Mouse (Mus musculus) intestine, embryonic 15.5 days (tissue): ENCODE results near the gene Dnal1. TPM values are rescaled to one million over a fixed set of nuclear protein-coding genes. Genes with fewer than 3 reads are reported as not detected.

ENCODE experiments used
- ATAC-seq: fragments of 200-750 bp; cut with Nextera tagmentation; 2 replicates; pipeline ENCODE4 v1.8.0; 2017; ENCODE audit warnings: moderate TSS enrichment, moderate library complexity
- H3K27ac ChIP-seq: fragments of 300-500 bp; sonication (generic); 2 replicates; pipeline ENCODE4 v1.5.1; 2015; ENCODE audit warnings: mild to moderate bottlenecking, inconsistent platforms
- H3K27me3 ChIP-seq: fragments of 300-500 bp; sonication (generic); replicated peaks from 2 replicates; pipeline ENCODE4 v1.6.1; 2015; ENCODE audit warnings: inconsistent platforms
- H3K36me3 ChIP-seq: fragments of 300-500 bp; sonication (generic); 2 replicates; pipeline ENCODE4 v1.6.1; 2015; ENCODE audit warnings: inconsistent platforms
- H3K4me1 ChIP-seq: fragments of 300-500 bp; sonication (generic); replicated peaks from 2 replicates; pipeline ENCODE4 v1.6.1; 2015; ENCODE audit warnings: inconsistent platforms
- H3K4me2 ChIP-seq: fragments of 300-500 bp; sonication (generic); replicated peaks from 2 replicates; pipeline ENCODE4 v1.6.1; 2015; ENCODE audit warnings: mild to moderate bottlenecking, inconsistent platforms
- H3K4me3 ChIP-seq: fragments of 300-500 bp; sonication (generic); replicated peaks from 2 replicates; pipeline ENCODE4 v1.5.1; 2015; ENCODE audit warnings: inconsistent platforms
- H3K9ac ChIP-seq: fragments of 300-500 bp; sonication (generic); 2 replicates; pipeline ENCODE4 v1.6.1; 2015; ENCODE audit warnings: inconsistent platforms
- H3K9me3 ChIP-seq: fragments of 300-500 bp; sonication (generic); 2 replicates; pipeline ENCODE4 v1.6.1; 2016; ENCODE audit warnings: inconsistent platforms
- WGBS: fragments of 180-500 bp; shearing (Covaris S2); methylation state at CpG from one replicate; pipeline ENCODE4 v1.1.7; 2015; 5-methylcytosine and 5-hydroxymethylcytosine counted together
- polyA plus RNA-seq: library from polyadenylated mRNA; unstranded; fragments of >200 nt; fragmentation: Nextera tagmentation; extraction: Ambion mirVana; gene quantifications from 2 replicates; pipeline ENCODE4 v1.2.1, GENCODE M21; 2015

The Dnal1 gene
- polyA plus RNA-seq, 1 experiment from 2014 or later, result 3.9 TPM

DNA sequence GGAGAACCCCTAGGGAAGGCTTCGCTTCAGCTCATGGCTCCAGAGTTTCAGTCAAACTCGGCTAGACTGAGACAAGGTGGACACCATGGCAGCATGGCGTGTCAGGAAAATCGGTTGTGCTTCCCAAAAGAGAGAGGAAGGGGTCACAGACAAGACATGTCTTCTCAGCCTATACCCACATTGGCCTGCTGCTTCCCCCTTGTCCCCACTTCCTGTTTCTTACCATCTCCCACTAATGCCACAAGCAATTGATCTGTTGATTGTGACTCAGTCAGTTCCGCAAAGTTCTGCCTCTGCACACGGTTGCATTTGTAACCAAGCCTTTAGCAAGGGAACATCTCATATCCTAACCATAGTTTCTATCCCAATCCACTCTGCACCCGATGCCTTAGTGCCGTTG, 15.8 kb downstream of the Dnal1 start:
- Histone ChIP-seq H3K4me2 (no peak overlapping the region), H3K27ac (no peak overlapping the region), H3K27me3 (no peaks in the 10 kb centered on the region), H3K9ac (no peak overlapping the region), H3K4me1 (no peaks in the 10 kb centered on the region), H3K4me3 (no peak overlapping the region), H3K36me3 (peaks cover 2% of the 10 kb centered on the region; the same call in 1 of the 2 replicates), H3K9me3 (no peaks in the 10 kb centered on the region)
- no peak for ATAC-seq
- WGBS, result 94% methylated on average over 8 of the region's 8 CpGs

DNA sequence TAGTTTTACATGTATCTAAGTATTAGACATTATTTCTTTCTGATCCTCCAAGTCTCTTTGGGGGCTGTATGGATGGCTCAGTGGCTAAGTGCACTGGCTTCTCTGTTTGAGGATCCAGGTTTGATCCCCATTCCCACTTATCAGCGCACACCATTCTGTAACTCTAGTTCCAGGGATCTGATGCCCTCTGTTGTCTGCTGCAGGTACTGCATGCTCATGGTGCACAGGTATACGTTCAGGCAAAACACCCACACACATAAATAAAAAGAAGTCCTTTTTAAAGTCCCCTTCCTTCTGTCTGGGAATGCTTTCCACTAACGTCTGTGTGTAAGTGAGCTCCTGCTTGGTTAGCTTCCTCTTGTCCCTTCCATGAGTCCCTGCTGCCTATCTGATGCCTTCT, 18.1 kb downstream of the Dnal1 start:
- Histone ChIP-seq H3K36me3 (peaks cover 5% of the 10 kb centered on the region; the same call in 1 of the 2 replicates), H3K27me3 (no peaks in the 10 kb centered on the region), H3K4me2 (no peak overlapping the region), H3K4me3 (no peak overlapping the region), H3K9ac (no peak overlapping the region), H3K9me3 (no peaks in the 10 kb centered on the region), H3K4me1 (no peaks in the 10 kb centered on the region), H3K27ac (no peak overlapping the region)
- WGBS, result 66% methylated on average over 3 of the region's 3 CpGs
- ATAC-seq, result no peak

DNA sequence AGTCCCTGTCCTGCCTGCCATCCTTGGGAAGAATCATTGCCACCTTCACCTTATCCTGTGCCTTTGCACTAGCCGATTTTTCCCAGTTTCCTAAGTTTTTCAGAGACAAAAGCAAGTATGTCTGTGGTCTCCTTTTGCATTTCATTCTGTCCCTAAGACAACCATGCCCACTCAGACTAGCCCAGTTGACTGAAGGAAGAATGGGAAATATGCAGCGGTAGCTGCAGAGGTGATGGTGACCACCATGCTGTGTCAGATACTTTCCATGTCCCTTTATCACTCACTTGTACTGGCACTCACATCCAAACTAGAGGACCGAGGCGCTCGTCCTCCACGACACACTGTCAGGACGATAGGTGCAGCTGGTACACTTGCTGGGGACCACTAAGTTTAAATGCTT, 23.0 kb downstream of the Dnal1 start:
- Histone ChIP-seq H3K27ac (no peak overlapping the region), H3K4me3 (no peak overlapping the region), H3K9ac (no peak overlapping the region), H3K4me2 (no peak overlapping the region), H3K36me3 (peaks cover 3% of the 10 kb centered on the region; the same call in 1 of the 2 replicates), H3K4me1 (no peaks in the 10 kb centered on the region), H3K9me3 (no peaks in the 10 kb centered on the region), H3K27me3 (no peaks in the 10 kb centered on the region)
- 95% methylated on average over 7 of the region's 7 CpGs for WGBS
- ATAC-seq, result no peak

DNA sequence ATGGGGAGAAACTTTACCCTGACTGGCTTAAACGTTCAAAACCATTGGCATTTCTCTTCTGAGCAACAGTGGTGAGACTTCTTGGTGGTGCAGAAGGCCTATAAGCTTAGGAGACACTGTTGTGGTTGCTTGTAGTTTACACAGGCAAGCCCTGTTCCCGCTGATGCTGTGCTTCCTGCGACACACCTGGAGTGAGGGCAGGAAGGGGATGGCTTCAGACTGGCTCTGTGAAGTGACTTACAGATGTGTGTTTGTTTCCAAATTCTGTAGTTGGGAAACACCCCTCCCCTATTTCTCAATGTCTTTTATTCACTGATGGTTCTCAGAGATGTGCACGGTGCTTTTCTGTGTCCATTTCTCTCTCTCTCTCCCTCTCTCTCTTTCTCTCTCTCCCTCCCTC, 26.0 kb downstream of the Dnal1 start:
- ATAC-seq, result no peak
- no peaks in the 10 kb centered on the region for H3K9me3 ChIP-seq
- H3K4me3 ChIP-seq, result no peak overlapping the region
- no peaks in the 10 kb centered on the region for H3K4me1 ChIP-seq
- H3K27me3 ChIP-seq, result no peaks in the 10 kb centered on the region
- 0 out of 2 replicates have a peak, but pooled peaks cover 2% of the 10 kb centered on the region for H3K36me3 ChIP-seq
- H3K9ac ChIP-seq, result no peak overlapping the region
- WGBS, result 74% methylated on average over 4 of the region's 4 CpGs
- H3K27ac ChIP-seq, result no peak overlapping the region
- no peak overlapping the region for H3K4me2 ChIP-seq

DNA sequence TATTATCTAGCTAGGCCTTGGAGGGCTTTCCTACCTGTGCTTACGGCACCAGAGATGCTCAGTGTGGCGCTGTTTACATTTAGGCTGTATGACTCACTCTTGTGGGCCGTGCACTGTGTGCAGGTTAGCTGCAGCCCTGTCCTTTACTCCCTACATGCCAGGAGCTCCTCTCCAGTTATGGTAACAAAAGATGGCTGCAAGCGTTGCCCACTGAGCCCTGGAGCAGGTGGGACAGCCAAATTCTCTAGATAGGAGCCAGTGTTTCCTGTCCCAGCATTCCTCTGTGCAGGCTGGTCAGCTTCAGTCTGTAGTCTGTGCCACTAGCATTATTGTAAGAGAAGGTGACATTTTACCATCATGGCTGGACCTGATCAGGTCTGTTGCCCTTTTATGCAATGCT, 27.1 kb downstream of the Dnal1 start:
- ATAC-seq, result no peak; the same call in 1 of the 2 replicates
- H3K9me3 ChIP-seq, result no peaks in the 10 kb centered on the region

DNA sequence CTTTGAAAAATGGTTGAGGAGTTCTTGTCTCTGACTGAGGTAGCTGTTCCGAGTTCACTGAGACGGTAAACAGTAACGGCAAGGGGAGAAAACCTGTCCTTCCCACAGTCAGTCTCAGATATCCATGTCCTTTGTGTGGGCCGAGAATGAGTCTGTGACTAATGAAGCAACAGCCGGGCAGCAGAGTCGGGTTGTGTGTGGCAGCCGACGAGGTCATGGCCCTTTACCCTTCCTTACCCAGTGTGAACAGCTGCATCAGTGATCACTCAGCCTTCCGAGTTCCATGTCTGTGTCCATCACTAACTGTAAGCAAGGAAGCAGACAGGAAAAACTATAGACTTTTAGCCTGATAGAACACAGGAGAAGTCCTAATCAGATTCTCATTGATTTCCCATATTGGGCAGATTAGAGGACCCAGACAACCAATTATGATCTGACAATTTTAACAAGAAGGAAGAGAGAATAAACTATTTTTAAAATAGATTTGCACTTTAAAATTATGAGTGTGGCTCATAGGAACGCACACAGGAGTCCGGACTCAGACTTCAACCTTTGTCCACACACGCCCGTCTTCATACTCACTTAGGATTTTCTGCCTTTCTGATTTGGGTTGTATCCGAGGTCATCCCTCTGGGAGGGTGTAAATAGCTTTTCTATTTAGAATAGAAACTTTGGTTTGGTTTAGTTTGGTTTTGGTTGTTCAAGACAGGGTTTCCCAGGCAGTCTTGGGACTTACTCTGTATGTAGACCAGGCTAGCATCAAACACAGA, 28.3 kb downstream of the Dnal1 start:
- no peak overlapping the region for H3K9ac ChIP-seq
- no peak overlapping the region for H3K4me3 ChIP-seq
- no peak overlapping the region for H3K27ac ChIP-seq
- H3K36me3 ChIP-seq, result no peaks in the 10 kb centered on the region
- WGBS, result 64% methylated on average over 14 of the region's 14 CpGs
- H3K4me1 ChIP-seq, result no peaks in the 10 kb centered on the region
- no peak for ATAC-seq
- no peak overlapping the region for H3K4me2 ChIP-seq
- H3K27me3 ChIP-seq, result no peaks in the 10 kb centered on the region
- no peaks in the 10 kb centered on the region for H3K9me3 ChIP-seq

More for the DNA sequence above, 27.1 kb downstream of the Dnal1 start:
- Histone ChIP-seq H3K27ac (no peak overlapping the region), H3K4me1 (no peaks in the 10 kb centered on the region), H3K4me2 (no peak overlapping the region), H3K9ac (no peak overlapping the region), H3K4me3 (no peak overlapping the region), H3K27me3 (no peaks in the 10 kb centered on the region), H3K36me3 (0 out of 2 replicates have a peak, but pooled peaks cover 2% of the 10 kb centered on the region)
- WGBS, result 69% methylated on average over 4 of the region's 4 CpGs

DNA sequence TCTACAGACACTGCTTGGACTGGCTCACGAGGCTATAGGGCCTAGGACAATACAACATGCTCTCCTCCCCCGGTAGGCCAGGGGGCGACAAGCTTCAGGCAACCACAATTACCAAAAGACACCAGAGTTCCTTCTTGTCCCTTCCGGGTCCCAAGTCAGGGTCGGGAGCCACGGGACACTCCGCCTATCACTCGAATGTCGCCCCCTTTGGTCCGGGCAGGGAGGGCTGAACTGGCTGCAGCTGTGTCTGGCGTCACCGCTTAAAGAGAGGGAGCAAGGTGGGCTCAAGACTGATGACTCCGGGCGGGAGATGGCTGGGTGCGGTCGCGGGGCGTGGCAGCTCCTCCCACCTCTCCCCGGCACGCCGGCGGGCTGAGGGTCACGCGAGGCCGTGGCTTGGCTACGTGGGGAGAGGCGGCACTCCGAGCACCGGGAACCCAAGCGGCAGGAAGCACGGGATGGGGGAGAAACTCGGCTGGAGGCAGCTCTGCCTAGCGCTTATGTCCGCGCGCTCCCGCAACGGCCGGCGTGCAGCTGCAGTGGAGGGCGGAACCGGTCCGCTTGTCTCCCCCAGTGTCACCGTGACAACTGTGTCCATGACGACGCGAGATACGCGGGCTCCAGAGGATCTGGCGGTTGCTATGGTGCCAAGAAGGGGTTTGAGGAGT, 33.9 kb downstream of the Dnal1 start, which contains the start of gene Pnma1:
TSS of gene Pnma1 (minus strand) at position 536 of the 668 bp plus-strand sequence.
- WGBS, result 2% methylated on average over 50 of the region's 50 CpGs
- Histone ChIP-seq H3K4me1 (peaks cover 19% of the 10 kb centered on the region), H3K27ac (no peak within 1 kb of the TSS), H3K9ac (peak within 1 kb of the TSS; percentile 49), H3K9me3 (no peaks in the 10 kb centered on the region), H3K36me3 (peaks cover 6% of the 10 kb centered on the region; the same call in 1 of the 2 replicates), H3K27me3 (no peaks in the 10 kb centered on the region), H3K4me3 (peak within 1 kb of the TSS; percentile 50), H3K4me2 (peak within 1 kb of the TSS; percentile 94)
- peak; percentile 67 for ATAC-seq

DNA sequence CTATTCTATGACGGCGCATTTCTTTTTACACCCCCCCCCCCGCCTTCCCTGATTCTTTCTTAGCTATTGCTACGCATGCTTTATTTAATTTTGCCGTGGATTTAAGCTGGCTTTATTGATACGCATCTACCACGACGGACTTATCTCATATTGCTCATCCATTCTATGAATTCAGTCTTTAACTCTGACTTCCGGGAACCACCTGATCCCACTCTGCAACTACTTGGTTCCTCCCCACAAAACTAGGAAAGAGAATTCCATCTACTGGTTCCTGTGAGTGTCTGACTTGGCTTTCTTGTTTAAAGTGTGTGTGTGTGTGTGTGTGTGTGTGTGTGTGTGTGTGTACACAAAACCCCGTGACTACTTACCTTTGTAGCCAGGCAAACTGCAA, 34.5 kb downstream of the Dnal1 start:
- Histone ChIP-seq H3K36me3 (peaks cover 10% of the 10 kb centered on the region; the same call in 1 of the 2 replicates), H3K27ac (no peak overlapping the region), H3K4me1 (peaks cover 22% of the 10 kb centered on the region), H3K4me2 (peak overlapping the region; percentile 94), H3K27me3 (no peaks in the 10 kb centered on the region), H3K4me3 (peak overlapping the region; percentile 50), H3K9ac (peak overlapping the region; percentile 49; the same call in 1 of the 2 replicates), H3K9me3 (no peaks in the 10 kb centered on the region)
- WGBS, result 15% methylated on average over 10 of the region's 10 CpGs
- no peak for ATAC-seq

DNA sequence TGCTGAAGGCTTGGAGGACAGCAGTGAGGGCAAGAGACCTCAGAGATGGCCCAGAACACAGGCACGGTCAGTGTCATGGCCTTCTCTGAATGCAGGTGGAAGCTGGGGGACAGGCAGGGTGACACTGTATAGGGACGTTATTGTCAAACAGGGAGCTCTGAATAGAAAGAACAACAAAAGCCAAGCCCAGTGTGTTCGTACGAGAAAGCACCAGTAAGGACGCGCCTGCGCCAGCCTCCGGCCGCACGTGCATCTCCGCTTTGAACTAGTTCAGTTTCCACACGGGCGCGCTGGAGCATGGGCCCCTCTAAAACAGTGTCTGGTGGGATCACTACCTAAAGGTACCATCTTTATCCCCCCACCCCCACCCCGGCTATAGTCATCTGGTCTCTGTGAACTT, 35.8 kb downstream of the Dnal1 start:
- WGBS, result 95% methylated on average over 15 of the region's 15 CpGs
- H3K27me3 ChIP-seq, result no peaks in the 10 kb centered on the region
- no peak overlapping the region for H3K27ac ChIP-seq
- H3K4me1 ChIP-seq, result peaks cover 22% of the 10 kb centered on the region
- ATAC-seq, result no peak
- H3K4me3 ChIP-seq, result no peak overlapping the region
- peaks cover 15% of the 10 kb centered on the region; the same call in 1 of the 2 replicates for H3K36me3 ChIP-seq
- no peaks in the 10 kb centered on the region for H3K9me3 ChIP-seq
- H3K4me2 ChIP-seq, result no peak overlapping the region
- no peak overlapping the region for H3K9ac ChIP-seq

DNA sequence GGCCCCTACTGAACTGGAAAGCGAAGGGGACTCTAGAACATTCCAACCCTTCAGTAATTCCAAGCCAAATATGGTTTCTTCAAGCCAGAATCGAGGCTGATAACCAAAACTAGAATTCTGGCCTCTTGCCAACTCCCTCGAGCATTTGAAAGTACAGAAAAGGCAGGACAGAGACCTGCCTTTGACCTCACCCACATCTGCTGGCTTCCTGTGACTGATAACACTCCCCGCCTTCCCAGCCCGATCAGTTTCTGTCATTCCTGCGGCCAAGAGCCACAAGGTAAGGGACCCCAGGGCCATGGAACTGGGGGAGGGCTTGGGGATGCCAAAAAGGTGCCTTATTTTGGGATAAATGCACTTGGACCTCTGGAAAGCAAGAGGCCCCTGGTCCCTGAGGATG, 36.8 kb downstream of the Dnal1 start:
- Histone ChIP-seq H3K4me3 (no peak overlapping the region), H3K9ac (no peak overlapping the region), H3K4me2 (no peak overlapping the region), H3K27me3 (no peaks in the 10 kb centered on the region), H3K36me3 (peaks cover 15% of the 10 kb centered on the region; the same call in 1 of the 2 replicates), H3K27ac (no peak overlapping the region; the same call in 1 of the 2 replicates), H3K9me3 (no peaks in the 10 kb centered on the region), H3K4me1 (peaks cover 22% of the 10 kb centered on the region)
- WGBS, result 36% methylated on average over 6 of the region's 6 CpGs
- peak; percentile 37; the same call in 1 of the 2 replicates for ATAC-seq

DNA sequence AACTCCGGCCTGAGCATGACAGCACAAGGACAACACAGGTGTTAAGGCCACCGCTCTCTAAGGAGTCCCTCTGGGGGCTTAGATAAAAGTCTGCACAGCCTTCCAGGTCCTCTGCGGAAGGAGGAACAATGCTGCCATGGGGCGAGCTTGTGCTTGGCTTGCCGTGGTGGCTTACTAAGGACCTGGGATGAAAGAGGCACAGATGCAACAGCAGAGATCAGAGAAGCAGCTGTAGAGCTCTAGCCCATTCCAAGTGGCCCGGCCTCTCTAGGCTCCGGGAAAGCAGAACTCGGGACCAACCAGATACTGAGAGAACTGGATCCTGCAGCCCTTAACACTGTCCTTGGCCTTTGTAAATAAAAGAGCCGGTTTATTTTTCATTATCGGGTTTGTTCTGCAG, 37.7 kb downstream of the Dnal1 start:
- no peaks in the 10 kb centered on the region for H3K9me3 ChIP-seq
- H3K36me3 ChIP-seq, result peaks cover 25% of the 10 kb centered on the region
- no peaks in the 10 kb centered on the region for H3K27me3 ChIP-seq
- peaks cover 22% of the 10 kb centered on the region for H3K4me1 ChIP-seq
- H3K4me3 ChIP-seq, result no peak overlapping the region
- peak overlapping the region; percentile 39 for H3K4me2 ChIP-seq
- no peak; the same call in 1 of the 2 replicates for ATAC-seq
- WGBS, result 73% methylated on average over 10 of the region's 10 CpGs
- H3K27ac ChIP-seq, result peak overlapping the region; percentile 37
- no peak overlapping the region for H3K9ac ChIP-seq

DNA sequence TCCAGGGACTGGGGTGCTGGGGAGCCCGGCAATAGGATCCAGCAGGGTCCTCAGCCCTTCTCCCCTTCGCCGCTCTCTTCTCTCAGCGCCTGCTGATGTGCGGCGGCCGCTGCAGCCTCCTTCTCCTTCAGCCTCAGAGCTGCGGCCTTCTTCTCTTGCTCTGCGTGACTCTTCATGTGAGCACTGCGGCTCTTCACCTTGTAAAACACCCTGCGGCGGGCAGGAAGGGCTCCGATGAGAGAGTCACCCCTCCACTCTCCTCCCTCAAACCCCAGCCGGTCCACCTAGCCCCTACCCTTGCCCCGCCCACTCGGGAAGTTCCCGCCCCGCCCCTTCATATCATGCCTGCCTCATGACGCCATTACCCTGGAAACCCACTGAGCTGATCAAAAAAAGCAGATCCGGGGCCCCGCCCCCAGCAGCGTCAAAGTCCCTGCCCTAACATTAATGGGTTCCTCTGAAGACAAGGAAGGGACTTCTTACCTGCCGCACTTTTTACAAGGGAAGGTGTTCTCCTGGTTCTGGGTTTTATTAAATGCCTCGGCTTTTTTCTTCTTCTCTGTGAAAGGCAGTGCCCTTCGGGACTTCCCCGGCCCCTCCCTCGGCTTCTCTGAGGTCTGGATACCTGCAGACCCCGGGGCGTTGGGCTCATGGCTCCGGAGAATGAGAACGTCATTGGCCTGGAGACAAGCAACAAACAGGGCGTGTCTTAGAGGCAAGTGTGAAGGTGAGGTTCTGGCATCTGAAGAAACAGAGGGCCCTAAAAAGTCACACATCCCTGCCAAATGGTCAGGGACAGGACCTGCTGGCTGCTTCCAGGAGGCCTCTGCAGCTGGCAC, 38.4 kb downstream of the Dnal1 start:
- no peak overlapping the region for H3K4me3 ChIP-seq
- peaks cover 25% of the 10 kb centered on the region for H3K36me3 ChIP-seq

More for the DNA sequence above, 38.4 kb downstream of the Dnal1 start:
- Histone ChIP-seq H3K4me2 (peak overlapping the region; percentile 39), H3K9ac (no peak overlapping the region), H3K27me3 (no peaks in the 10 kb centered on the region), H3K4me1 (peaks cover 22% of the 10 kb centered on the region), H3K27ac (peak overlapping the region; percentile 37), H3K9me3 (no peaks in the 10 kb centered on the region)
- ATAC-seq, result peak; percentile 76
- WGBS, result 56% methylated on average over 32 of the region's 32 CpGs
